Mouse (Mus musculus) heart, embryonic 14.5 days (tissue): ENCODE measurements around the gene Timmdc1. TPM values are rescaled to one million over a fixed set of nuclear protein-coding genes. Genes with fewer than 3 reads are reported as not detected.

Experiments
- ATAC-seq: fragments of 200-750 bp; cut with Nextera tagmentation; 2 replicates; pipeline ENCODE4 v1.8.0; 2017; ENCODE audit warnings: low read depth, moderate TSS enrichment; ENCODE audit not compliant: insufficient number of reproducible peaks, insufficient read depth, low FRiP score
- H3K27ac ChIP-seq, 2 experiments: fragments of 200-500 bp in 1 of 2; fragments of 300-500 bp in 1 of 2; sonication (generic) in 1 of 2; replicated peaks in 1 of 2; 2 replicates each; pipeline ENCODE4 v1.5.1; 2012 to 2014; ENCODE audit warnings: low read depth in 2 of 2, low read length in 2 of 2, control low read depth in 1 of 2, mild to moderate bottlenecking in 1 of 2, mixed read lengths in 1 of 2; ENCODE audit not compliant: control insufficient read depth in 1 of 2, insufficient read depth in 1 of 2
- H3K27me3 ChIP-seq: fragments of 300-500 bp; sonication (generic); 2 replicates; pipeline ENCODE4 v1.6.1; 2014; ENCODE audit warnings: mild to moderate bottlenecking, low read length, control low read depth; ENCODE audit not compliant: control insufficient read depth, insufficient read depth
- H3K36me3 ChIP-seq: fragments of 300-500 bp; sonication (generic); 2 replicates; pipeline ENCODE4 v1.6.1; 2014; ENCODE audit warnings: mild to moderate bottlenecking, control low read depth, low read length, mixed read lengths; ENCODE audit not compliant: control insufficient read depth, insufficient read depth
- H3K4me1 ChIP-seq, 2 experiments: fragments of 200-500 bp in 1 of 2; fragments of 300-500 bp in 1 of 2; sonication (generic) in 1 of 2; 2 replicates each; pipeline ENCODE4 v1.6.1; 2012 to 2014; ENCODE audit warnings: low read length in 2 of 2, control low read depth in 1 of 2, mixed read lengths in 1 of 2; ENCODE audit not compliant: control insufficient read depth in 2 of 2, insufficient read depth in 2 of 2
- H3K4me2 ChIP-seq: fragments of 300-500 bp; sonication (generic); 2 replicates; pipeline ENCODE4 v1.6.1; 2014; ENCODE audit warnings: mild to moderate bottlenecking, low read length
- H3K4me3 ChIP-seq, 2 experiments: fragments of 200-500 bp in 1 of 2; fragments of 300-500 bp in 1 of 2; sonication (generic) in 1 of 2; 2 replicates each; pipeline ENCODE4 v1.5.1; 2012 to 2014; ENCODE audit warnings: low read length in 2 of 2, mild to moderate bottlenecking in 2 of 2, control low read depth in 1 of 2, low read depth in 1 of 2, moderate library complexity in 1 of 2; ENCODE audit not compliant: control insufficient read depth in 1 of 2, insufficient read depth in 1 of 2
- H3K9ac ChIP-seq: fragments of 300-500 bp; sonication (generic); 2 replicates; pipeline ENCODE4 v1.6.1; 2014; ENCODE audit warnings: mild to moderate bottlenecking, low read length
- H3K9me3 ChIP-seq: fragments of 300-500 bp; sonication (generic); 2 replicates; pipeline ENCODE4 v1.6.1; 2016; ENCODE audit warnings: low read length, control low read depth; ENCODE audit not compliant: control insufficient read depth
- WGBS: fragments of 180-500 bp; shearing (Covaris S2); extraction: QIAGEN DNeasy Blood & Tissue Kit; methylation state at CpG from one replicate; pipeline ENCODE4 v1.1.7; 2014; 5-methylcytosine and 5-hydroxymethylcytosine counted together
- polyA plus RNA-seq: library from polyadenylated mRNA; unstranded; fragments of >200 nt; fragmentation: Nextera tagmentation; extraction: Ambion mirVana; gene quantifications from 2 replicates; pipeline ENCODE4 v1.2.1, GENCODE M21; 2014

Timmdc1 gene
- polyA plus RNA-seq, 1 experiment from 2014 or later, result 34.4 TPM

- WGBS, result under 1% methylated on average over 59 of the region's 61 CpGs
- Histone ChIP-seq H3K9ac (peak within 1 kb of the TSS; percentile 96), H3K27ac (peak within 1 kb of the TSS; percentile 72 to 91), H3K27me3 (no peaks in the 10 kb centered on the region), H3K9me3 (no peaks in the 10 kb centered on the region), H3K4me2 (peak within 1 kb of the TSS; percentile 86), H3K36me3 (peaks cover 28% of the 10 kb centered on the region), H3K4me1 (peaks cover 8 to 9% of the 10 kb centered on the region in 2 experiments), H3K4me3 (peak within 1 kb of the TSS; percentile 66 to 74)
- peak; percentile 96 for ATAC-seq
Observed at GRCm38 (mm10) chr16:38452442-38453202, 69.8 kb downstream of the Timmdc1 start, which contains the start of gene Adprh. TSS of gene Adprh (minus strand) at chr16:38452703.

DNA sequence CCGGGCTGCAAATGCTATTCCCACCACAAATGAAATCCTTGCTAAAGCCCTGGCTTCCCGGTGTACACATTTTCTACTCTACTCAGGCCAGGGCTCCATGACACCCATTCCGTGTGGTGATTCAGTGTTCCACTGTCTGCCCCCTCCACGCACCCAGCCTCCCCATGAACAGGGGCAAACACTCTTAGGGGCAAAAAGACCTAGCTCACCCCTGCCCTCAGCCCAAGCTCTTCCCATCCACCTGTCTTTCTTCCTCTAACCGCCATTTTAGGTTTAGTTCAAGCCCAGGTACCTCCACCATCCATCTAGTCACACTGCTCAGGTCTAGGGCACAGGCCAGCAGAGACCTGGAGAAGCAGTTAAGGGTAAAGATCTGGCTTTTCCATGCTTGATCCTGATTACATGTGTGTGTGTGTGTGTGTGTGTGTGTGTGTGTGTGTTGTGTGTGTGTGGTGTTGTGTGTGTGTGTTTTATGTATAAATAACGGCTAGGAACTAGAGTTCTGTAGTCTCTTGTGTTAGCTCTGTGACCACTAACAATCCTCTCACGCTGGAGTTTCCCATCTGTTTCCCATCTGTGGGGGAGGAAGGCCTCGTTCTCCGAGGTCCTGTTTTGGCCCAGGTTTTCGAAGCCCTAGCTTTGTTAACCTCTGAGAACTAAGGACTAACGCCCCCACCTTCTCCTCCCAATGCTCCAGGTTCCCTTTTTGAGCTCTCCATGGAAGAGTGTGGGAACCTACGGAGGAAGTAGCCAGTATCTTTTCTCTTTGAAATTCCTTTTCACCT is 70.8 kb downstream of the Timmdc1 start:
- H3K4me2 ChIP-seq, result peak overlapping the region; percentile 86
- peak overlapping the region; percentile 71 to 91 for H3K27ac ChIP-seq
- H3K4me1 ChIP-seq, result peaks cover 8 to 9% of the 10 kb centered on the region in 2 experiments
- H3K4me3 ChIP-seq, result peak overlapping the region; percentile 66 to 74
- no peaks in the 10 kb centered on the region for H3K27me3 ChIP-seq
- H3K9me3 ChIP-seq, result no peaks in the 10 kb centered on the region
- ATAC-seq, result no peak
- H3K36me3 ChIP-seq, result peaks cover 38% of the 10 kb centered on the region
- WGBS, result 46% methylated on average over 12 of the region's 12 CpGs
- peak overlapping the region; percentile 96 for H3K9ac ChIP-seq

DNA sequence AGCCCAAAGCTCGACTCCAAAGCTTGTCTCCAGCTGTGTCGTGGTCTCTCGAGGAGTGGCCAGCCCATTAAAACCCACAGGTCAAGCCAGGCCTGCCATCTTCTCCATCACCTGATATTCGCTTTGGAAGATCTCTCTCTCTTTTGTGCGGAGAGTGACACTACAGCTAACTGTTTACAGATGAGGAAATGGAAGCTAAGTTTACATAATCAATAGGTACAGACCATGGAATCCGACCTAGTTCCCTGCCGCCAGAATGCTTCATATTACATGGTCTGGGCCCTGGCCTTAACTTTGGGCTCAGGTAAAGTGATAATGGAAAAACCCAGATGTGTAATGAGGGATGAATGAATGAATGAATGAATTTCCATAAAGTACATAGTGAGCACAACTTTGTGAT is 71.8 kb downstream of the Timmdc1 start:
- H3K4me1 ChIP-seq, result peaks cover 8 to 9% of the 10 kb centered on the region in 2 experiments
- no peaks in the 10 kb centered on the region; the same call in 1 of the 2 replicates for H3K9me3 ChIP-seq
- no peak overlapping the region for H3K4me3 ChIP-seq
- ATAC-seq, result no peak
- H3K4me2 ChIP-seq, result no peak overlapping the region
- WGBS, result 88% methylated on average over 7 of the region's 7 CpGs
- no peak overlapping the region for H3K27ac ChIP-seq
- no peak overlapping the region for H3K9ac ChIP-seq
- H3K27me3 ChIP-seq, result no peaks in the 10 kb centered on the region
- H3K36me3 ChIP-seq, result peaks cover 47% of the 10 kb centered on the region

- H3K9me3 ChIP-seq, result peaks cover 3% of the 10 kb centered on the region; the same call in 1 of the 2 replicates
- H3K4me1 ChIP-seq, result peaks cover 8 to 9% of the 10 kb centered on the region in 2 experiments
- no peak overlapping the region for H3K4me2 ChIP-seq
- no peak overlapping the region for H3K4me3 ChIP-seq
- H3K27ac ChIP-seq, result no peak overlapping the region
- WGBS, result 93% methylated on average over 12 of the region's 12 CpGs
- ATAC-seq, result no peak
- H3K27me3 ChIP-seq, result no peaks in the 10 kb centered on the region
- peaks cover 70% of the 10 kb centered on the region for H3K36me3 ChIP-seq
- no peak overlapping the region for H3K9ac ChIP-seq
Observed at GRCm38 (mm10) chr16:38448458-38448857, 74.0 kb downstream of the Timmdc1 start.

Other genes with a start within 250 kb of the Timmdc1 start
- not detected in 2 replicates for gene Nr1i2, start 227.8 kb downstream of the Timmdc1 start, polyA plus RNA-seq
- 0.15 TPM in 1 of 2 replicates, not detected in the other for gene Maats1, start 180.5 kb downstream of the Timmdc1 start, polyA plus RNA-seq
- gene Cox17, start 175.7 kb downstream of the Timmdc1 start, polyA plus RNA-seq, result 337 TPM in 2 replicates
- gene Gm21987, start 175.6 kb downstream of the Timmdc1 start, polyA plus RNA-seq, result 4.4 and 4.9 TPM in 2 replicates
- 364 and 390 TPM in 2 replicates for gene Popdc2, start 160.5 kb downstream of the Timmdc1 start, polyA plus RNA-seq
- gene Pla1a, start 89.5 kb downstream of the Timmdc1 start, polyA plus RNA-seq, result 1.3 and 1.8 TPM in 2 replicates
- 78.7 and 90.5 TPM in 2 replicates for gene Adprh, start 70.0 kb downstream of the Timmdc1 start, polyA plus RNA-seq
- gene Cd80, start 67.1 kb downstream of the Timmdc1 start, polyA plus RNA-seq, result 0.38 and 0.73 TPM in 2 replicates
- 29.1 and 30.4 TPM in 2 replicates for gene Poglut1, start 27.6 kb upstream of the Timmdc1 start, polyA plus RNA-seq
- gene Tmem39a, start 36.0 kb upstream of the Timmdc1 start, polyA plus RNA-seq, result 52.7 and 63.8 TPM in 2 replicates
- 46.6 and 51.3 TPM in 2 replicates for gene Arhgap31, start 190.6 kb upstream of the Timmdc1 start, polyA plus RNA-seq
- 26.2 and 27.4 TPM in 2 replicates for gene B4galt4, start 219.6 kb upstream of the Timmdc1 start, polyA plus RNA-seq